Mouse (Mus musculus): ENCODE measurements around the gene Fndc11.

- TF ChIP-seq CTCF (conservative IDR thresholded peaks at IDR 0.05; ENCODE audit: low read length) = no peak
- TF ChIP-seq POU5F1 (IDR thresholded peaks at IDR 0.05; ENCODE audit: borderline replicate concordance, low read length) = no peak
Measured at GRCm38 (mm10) chr2:181237251-181238014, 17.6 kb downstream of the Fndc11 start.
